Mouse (Mus musculus): ENCODE measurements around the gene Cep63. TPM values are rescaled to one million over a fixed set of nuclear protein-coding genes. Genes with fewer than 3 reads are reported as not detected.

Gene Cep63
- total RNA-seq (2021): 10 to 100 TPM; 30.9 to 32.4 TPM
- long read RNA-seq, experiment 1, full-length matches to known transcripts: 12 of 18 reads
- long read RNA-seq, experiment 1, partial matches to known transcripts: 3 of 18 reads
- long read RNA-seq, experiment 1, other reads (novel, unspliced or antisense): 3 of 18 reads
- long read RNA-seq, experiment 2, full-length matches to known transcripts: 13 of 29 reads
- long read RNA-seq, experiment 2, partial matches to known transcripts: 4 of 29 reads
- long read RNA-seq, experiment 2, other reads (novel, unspliced or antisense): 12 of 29 reads

- TF ChIP-seq CTCF (conservative IDR thresholded peaks at IDR 0.05): peak; percentile 31; the same call in 1 of the 2 replicates
- Histone ChIP-seq H3K27ac (peak within 1 kb of the TSS; percentile 98), H3K4me3 (peak within 1 kb of the TSS; percentile 95)
- peak; percentile 96 to 99 for DNase-seq (ENCODE audit: low spot score in 2 of 2)
These were observed at the start of gene Cep63, which contains the start of gene Anapc13 for GRCm38 (mm10) chr9:102625983-102626838. Gene Cep63 (minus strand): TSS chr9:102626534. Gene Anapc13 (plus strand): TSS chr9:102626296.

- DNase-seq (ENCODE audit: low spot score in 2 of 2): no peak
- no peak for TF ChIP-seq CTCF (conservative IDR thresholded peaks at IDR 0.05)
- H3K4me3 ChIP-seq: no peak overlapping the region
- no peak overlapping the region for H3K27ac ChIP-seq
These were observed 49.6 kb upstream of the Cep63 start for GRCm38 (mm10) chr9:102675922-102676321.

- no peak for TF ChIP-seq CTCF (conservative IDR thresholded peaks at IDR 0.05)
- no peak overlapping the region for H3K4me3 ChIP-seq
- no peak for DNase-seq (ENCODE audit: low spot score in 2 of 2)
- no peak overlapping the region for H3K27ac ChIP-seq
These were observed 47.0 kb upstream of the Cep63 start for GRCm38 (mm10) chr9:102673381-102673780.

GRCm38 (mm10) chr9:102668906-102669305 lies 42.6 kb upstream of the Cep63 start:
- DNase-seq (ENCODE audit: low spot score in 2 of 2): no peak
- H3K27ac ChIP-seq: no peak overlapping the region
- no peak for TF ChIP-seq CTCF (conservative IDR thresholded peaks at IDR 0.05)
- H3K4me3 ChIP-seq: no peak overlapping the region

GRCm38 (mm10) chr9:102668115-102668514 lies 41.8 kb upstream of the Cep63 start:
- Histone ChIP-seq H3K27ac (no peak overlapping the region), H3K4me3 (no peak overlapping the region)
- no peak for DNase-seq (ENCODE audit: low spot score in 2 of 2)
- no peak for TF ChIP-seq CTCF (conservative IDR thresholded peaks at IDR 0.05)

GRCm38 (mm10) chr9:102656355-102657095 lies 30.2 kb upstream of the Cep63 start:
- no peak for TF ChIP-seq CTCF (conservative IDR thresholded peaks at IDR 0.05)
- Histone ChIP-seq H3K4me3 (no peak overlapping the region), H3K27ac (no peak overlapping the region)
- DNase-seq (ENCODE audit: low spot score in 2 of 2): no peak

- no peak for TF ChIP-seq CTCF (conservative IDR thresholded peaks at IDR 0.05)
- no peak for DNase-seq (ENCODE audit: low spot score in 2 of 2)
- no peak overlapping the region for H3K27ac ChIP-seq
- H3K4me3 ChIP-seq: no peak overlapping the region
These were observed 24.9 kb upstream of the Cep63 start for GRCm38 (mm10) chr9:102651199-102651720.

- no peak overlapping the region for H3K27ac ChIP-seq
- no peak for DNase-seq (ENCODE audit: low spot score in 2 of 2)
- no peak for TF ChIP-seq CTCF (conservative IDR thresholded peaks at IDR 0.05)
These were observed 24.3 kb upstream of the Cep63 start for GRCm38 (mm10) chr9:102650637-102651036.

GRCm38 (mm10) chr9:102649917-102650527 lies 23.7 kb upstream of the Cep63 start:
- TF ChIP-seq CTCF (conservative IDR thresholded peaks at IDR 0.05): no peak
- Histone ChIP-seq H3K4me3 (peak overlapping the region; percentile 9; the same call in 1 of the 2 replicates), H3K27ac (no peak overlapping the region)
- no peak for DNase-seq (ENCODE audit: low spot score in 2 of 2)

More at GRCm38 (mm10) chr9:102650637-102651036, 24.3 kb upstream of the Cep63 start:
- H3K4me3 ChIP-seq: no peak overlapping the region; the same call in 1 of the 2 replicates

GRCm38 (mm10) chr9:102647010-102647409 lies 20.7 kb upstream of the Cep63 start:
- Histone ChIP-seq H3K4me3 (no peak overlapping the region), H3K27ac (no peak overlapping the region)
- TF ChIP-seq CTCF (conservative IDR thresholded peaks at IDR 0.05): no peak
- no peak for DNase-seq (ENCODE audit: low spot score in 2 of 2)

GRCm38 (mm10) chr9:102645119-102645695 lies 18.9 kb upstream of the Cep63 start:
- H3K4me3 ChIP-seq: no peak overlapping the region
- no peak for DNase-seq (ENCODE audit: low spot score in 2 of 2)
- H3K27ac ChIP-seq: no peak overlapping the region
- no peak for TF ChIP-seq CTCF (conservative IDR thresholded peaks at IDR 0.05)
